Mouse (Mus musculus): ENCODE results near the gene CT030661.1.
A peak's percentile ranks its signal among the peaks of the same experiment; 100 is the strongest.
"Not testable (repeated sequence)": the region's sequence is repeated elsewhere in the genome, so short reads cannot be mapped to it uniquely, and the experiment has no call there.

The CT030661.1 gene

DNA sequence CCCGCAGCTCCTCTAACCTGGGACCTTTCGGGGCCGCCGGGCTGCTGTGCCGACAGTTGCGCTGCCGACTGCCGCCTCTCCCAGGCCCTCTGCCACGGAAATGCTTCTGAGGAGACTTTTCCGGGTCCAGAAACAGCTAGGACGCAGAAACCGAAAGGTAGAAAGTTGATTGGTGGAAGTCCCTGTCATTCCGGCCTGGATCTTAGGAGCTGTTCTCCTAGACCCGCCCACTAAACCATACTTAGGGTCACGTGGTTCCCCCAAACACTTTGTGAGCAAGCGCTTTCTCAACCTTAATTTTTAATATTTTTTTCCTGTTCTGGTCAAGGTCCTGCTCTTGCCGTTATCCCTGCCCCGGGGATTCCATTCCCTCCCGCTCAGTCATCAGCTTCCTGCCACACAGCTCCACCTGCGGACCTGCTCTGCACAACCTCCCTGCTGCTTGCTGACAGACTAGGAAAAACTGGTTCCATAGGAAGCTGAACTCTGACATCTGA lies at the start of gene CT030661.1:
Gene CT030661.1, minus strand, starts transcription at position 108 of the 497 bp plus-strand sequence.
- peak; percentile 92 for DNase-seq (ENCODE audit: low read depth)

DNA sequence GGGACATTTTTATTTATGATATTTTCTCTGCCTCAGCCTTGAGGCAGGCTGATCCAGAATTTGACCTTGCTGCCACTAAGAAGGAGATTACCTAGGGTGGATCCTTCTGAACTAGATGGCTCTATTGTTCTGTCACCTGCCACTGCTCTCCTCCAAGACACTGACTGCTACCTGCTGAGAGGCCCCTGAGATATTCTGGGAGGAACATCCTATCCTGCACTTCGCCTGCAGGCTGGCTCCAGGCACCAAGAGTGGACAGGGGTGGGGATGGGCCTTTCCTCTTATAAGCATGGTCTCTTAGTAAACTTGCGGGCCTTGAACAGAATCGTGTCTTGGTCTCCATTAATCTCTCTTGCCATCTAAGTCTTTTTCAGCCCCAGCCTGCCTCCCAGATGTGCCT lies 49.3 kb upstream of the CT030661.1 start:
- DNase-seq (ENCODE audit: low read depth), result no peak

DNA sequence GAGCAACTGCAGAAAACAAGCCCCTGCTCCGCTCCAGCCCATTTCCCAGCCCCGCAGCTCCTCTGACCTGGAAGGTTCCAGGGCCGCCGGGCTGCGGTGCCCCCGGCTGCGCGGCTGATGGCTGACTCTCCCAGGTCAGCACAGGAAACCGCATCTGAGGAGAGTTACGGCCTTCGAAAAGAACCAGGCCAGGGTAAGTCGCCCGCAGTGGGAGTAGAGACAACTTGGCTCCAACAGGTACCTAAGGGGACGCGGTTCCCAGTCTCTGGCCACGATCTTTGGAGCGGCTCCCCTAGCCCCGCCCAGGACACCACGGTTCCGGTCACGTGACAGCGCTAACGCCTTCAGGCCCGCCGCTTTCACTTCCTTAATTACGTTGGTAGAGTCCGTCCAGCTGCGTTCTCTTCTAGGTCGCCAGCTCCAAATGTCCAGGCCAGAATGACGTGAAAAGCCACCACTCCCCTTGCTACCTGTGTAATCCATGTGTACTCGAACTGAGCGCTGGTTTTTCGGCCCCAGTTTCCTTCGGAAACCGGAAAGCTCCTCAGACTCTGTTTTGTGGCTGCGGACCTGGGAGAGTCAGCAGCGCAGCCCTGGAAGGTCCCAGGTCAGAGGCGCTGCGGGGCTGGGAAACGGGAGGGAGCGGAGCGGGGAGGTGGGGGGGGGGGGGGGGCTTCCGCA lies 46.6 kb upstream of the CT030661.1 start, which contains the start of the genes Zfp944 and Zfp758:
Gene Zfp944, minus strand, starts transcription at position 300 of the 681 bp plus-strand sequence.
Gene Zfp758, plus strand, starts transcription at position 353 of the 681 bp plus-strand sequence.
- peak; percentile 24 for DNase-seq (ENCODE audit: low read depth)

DNA sequence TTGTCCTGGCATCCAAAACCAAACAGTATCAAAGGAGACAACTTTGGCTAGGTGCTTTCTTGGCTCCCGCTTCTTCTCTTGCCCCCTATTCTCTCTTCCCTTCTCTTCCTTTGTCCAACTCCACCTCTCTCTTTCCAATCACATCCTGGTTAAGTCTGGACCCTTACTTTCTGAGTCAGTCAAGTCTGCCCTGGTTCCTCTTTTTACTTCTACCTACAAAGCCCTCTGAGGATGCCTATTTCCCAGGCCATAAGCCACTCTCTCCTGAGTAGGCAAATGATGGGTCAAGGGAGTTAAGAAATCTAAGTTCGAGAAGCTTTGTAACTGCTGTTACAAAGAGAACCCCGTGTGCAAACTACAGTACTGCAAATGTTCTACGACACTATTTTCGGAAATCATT lies 45.9 kb upstream of the CT030661.1 start:
- no peak for DNase-seq (ENCODE audit: low read depth)

DNA sequence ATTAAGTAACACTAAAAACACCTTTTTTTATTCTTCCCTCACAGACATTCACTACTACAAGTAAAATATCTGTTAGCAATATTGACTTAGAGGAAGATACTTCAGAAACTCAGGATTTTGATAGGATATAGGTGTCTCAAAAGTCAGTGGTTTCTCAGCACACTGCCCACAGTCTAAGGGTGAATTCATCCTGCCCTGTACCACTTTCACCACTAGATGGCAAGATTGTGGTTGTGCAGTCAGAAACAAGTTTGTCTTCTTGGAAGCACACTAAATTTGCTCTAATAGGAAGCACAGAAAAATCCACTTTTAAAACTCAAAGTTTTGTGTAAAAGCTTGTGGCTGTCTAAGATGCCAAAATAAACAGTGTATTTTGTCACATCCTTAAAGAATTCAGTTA lies 38.2 kb upstream of the CT030661.1 start:
- DNase-seq (ENCODE audit: low read depth), result peak; percentile 41

DNA sequence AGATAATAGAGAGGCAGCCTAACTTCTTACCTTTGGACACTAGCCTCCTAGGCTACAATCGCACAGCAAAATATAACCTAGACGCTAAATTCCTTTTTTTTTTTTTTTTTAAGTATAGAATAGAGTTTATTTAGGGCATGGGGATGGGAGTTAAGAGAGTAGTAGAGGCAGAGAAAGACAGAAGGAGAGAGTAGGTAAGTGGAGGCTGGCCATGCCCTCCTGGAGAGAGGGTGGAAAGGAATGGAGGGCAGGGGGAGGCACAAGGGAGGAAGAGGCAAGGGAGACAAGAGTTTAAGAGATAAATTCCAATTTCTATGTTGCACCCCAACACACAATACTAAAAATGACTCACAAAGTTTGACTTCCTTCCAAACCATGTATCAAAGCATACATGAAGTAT lies 610 bp upstream of the CT030661.1 start:
- DNase-seq (ENCODE audit: low read depth), result not testable (repeated sequence)

DNA sequence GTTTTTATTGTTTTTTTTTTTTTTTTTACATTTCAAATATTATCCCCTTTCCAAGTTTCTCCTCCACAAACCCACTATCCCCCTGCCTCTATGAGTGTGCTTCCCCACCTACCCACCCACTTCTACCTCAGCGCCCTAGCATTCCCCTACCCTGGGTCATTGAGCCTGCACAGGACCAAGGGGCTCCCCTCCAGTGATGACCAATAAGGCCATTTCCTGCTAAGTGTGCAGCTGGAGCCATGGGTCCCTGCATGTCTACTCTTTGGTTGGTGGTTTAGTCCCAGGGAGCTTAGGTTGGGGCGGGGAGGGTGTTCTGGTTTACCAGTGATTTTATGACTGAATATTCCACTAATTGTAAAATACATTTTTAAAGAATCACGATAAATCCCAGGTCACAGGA lies 418 bp downstream of the CT030661.1 start:
- not testable (repeated sequence) for DNase-seq (ENCODE audit: low read depth)

All from fibroblast of lung, adult 2 months (primary cell).